Mouse (Mus musculus): Measurements from ENCODE around the gene Znhit3. TPM values are rescaled to one million over a fixed set of nuclear protein-coding genes. Genes with fewer than 3 reads are reported as not detected.
"Not testable (repeated sequence)": the region's sequence is repeated elsewhere in the genome, so short reads cannot be mapped to it uniquely, and the experiment has no call there.

Znhit3 gene
- polyA plus RNA-seq, 1 experiment: 34.9 TPM

- TF ChIP-seq CTCF (IDR thresholded peaks at IDR 0.05; ENCODE audit: borderline replicate concordance, extremely low read depth, insufficient read depth, insufficient read length): no peak
- no peak for TF ChIP-seq POLR2A (IDR thresholded peaks at IDR 0.05; ENCODE audit: borderline replicate concordance, extremely low read depth, insufficient read depth, insufficient read length, poor library complexity, severe bottlenecking)
- no peak for DNase-seq (ENCODE audit: low read depth)
Measured at GRCm38 (mm10) chr11:84886767-84887511, 29.2 kb downstream of the Znhit3 start.

- TF ChIP-seq CTCF (IDR thresholded peaks at IDR 0.05; ENCODE audit: borderline replicate concordance, extremely low read depth, insufficient read depth, insufficient read length): no peak
- TF ChIP-seq POLR2A (IDR thresholded peaks at IDR 0.05; ENCODE audit: borderline replicate concordance, extremely low read depth, insufficient read depth, insufficient read length, poor library complexity, severe bottlenecking): no peak
- DNase-seq (ENCODE audit: low read depth): no peak
Measured at GRCm38 (mm10) chr11:84886236-84886635, 29.9 kb downstream of the Znhit3 start.

GRCm38 (mm10) chr11:84885238-84885637 lies 30.9 kb downstream of the Znhit3 start:
- TF ChIP-seq CTCF (IDR thresholded peaks at IDR 0.05; ENCODE audit: borderline replicate concordance, extremely low read depth, insufficient read depth, insufficient read length): no peak
- no peak for TF ChIP-seq POLR2A (IDR thresholded peaks at IDR 0.05; ENCODE audit: borderline replicate concordance, extremely low read depth, insufficient read depth, insufficient read length, poor library complexity, severe bottlenecking)
- no peak for DNase-seq (ENCODE audit: low read depth)

- no peak for DNase-seq (ENCODE audit: low read depth)
- no peak for TF ChIP-seq CTCF (IDR thresholded peaks at IDR 0.05; ENCODE audit: borderline replicate concordance, extremely low read depth, insufficient read depth, insufficient read length)
- TF ChIP-seq POLR2A (IDR thresholded peaks at IDR 0.05; ENCODE audit: borderline replicate concordance, extremely low read depth, insufficient read depth, insufficient read length, poor library complexity, severe bottlenecking): no peak
Measured at GRCm38 (mm10) chr11:84882346-84882745, 33.8 kb downstream of the Znhit3 start.

- TF ChIP-seq POLR2A (IDR thresholded peaks at IDR 0.05; ENCODE audit: borderline replicate concordance, extremely low read depth, insufficient read depth, insufficient read length, poor library complexity, severe bottlenecking) (no peak), CTCF (IDR thresholded peaks at IDR 0.05; ENCODE audit: borderline replicate concordance, extremely low read depth, insufficient read depth, insufficient read length) (no peak)
- no peak for DNase-seq (ENCODE audit: low read depth)
Measured at GRCm38 (mm10) chr11:84880971-84881370, 35.2 kb downstream of the Znhit3 start.

GRCm38 (mm10) chr11:84880465-84880961 lies 35.7 kb downstream of the Znhit3 start:
- TF ChIP-seq POLR2A (IDR thresholded peaks at IDR 0.05; ENCODE audit: borderline replicate concordance, extremely low read depth, insufficient read depth, insufficient read length, poor library complexity, severe bottlenecking): no peak
- TF ChIP-seq CTCF (IDR thresholded peaks at IDR 0.05; ENCODE audit: borderline replicate concordance, extremely low read depth, insufficient read depth, insufficient read length): peak; percentile 38; the same call in 1 of the 2 replicates
- no peak for DNase-seq (ENCODE audit: low read depth)

- peak; percentile 33; the same call in 1 of the 2 replicates for TF ChIP-seq CTCF (IDR thresholded peaks at IDR 0.05; ENCODE audit: borderline replicate concordance, extremely low read depth, insufficient read depth, insufficient read length)
- TF ChIP-seq POLR2A (IDR thresholded peaks at IDR 0.05; ENCODE audit: borderline replicate concordance, extremely low read depth, insufficient read depth, insufficient read length, poor library complexity, severe bottlenecking): peak; percentile 94
- peak; percentile 90 for DNase-seq (ENCODE audit: low read depth)
Measured at GRCm38 (mm10) chr11:84879772-84880464, 36.2 kb downstream of the Znhit3 start, which contains the start of the genes Myo19 and Pigw. Gene Myo19 (plus strand): TSS chr11:84880148. Gene Pigw (minus strand): TSS chr11:84880285.

GRCm38 (mm10) chr11:84879007-84879771 lies 37.0 kb downstream of the Znhit3 start:
- peak; percentile 1 for DNase-seq (ENCODE audit: low read depth)
- no peak for TF ChIP-seq CTCF (IDR thresholded peaks at IDR 0.05; ENCODE audit: borderline replicate concordance, extremely low read depth, insufficient read depth, insufficient read length)
- no peak for TF ChIP-seq POLR2A (IDR thresholded peaks at IDR 0.05; ENCODE audit: borderline replicate concordance, extremely low read depth, insufficient read depth, insufficient read length, poor library complexity, severe bottlenecking)

GRCm38 (mm10) chr11:84876020-84876419 lies 40.1 kb downstream of the Znhit3 start:
- not testable (repeated sequence) for DNase-seq (ENCODE audit: low read depth)

GRCm38 (mm10) chr11:84873042-84873833 lies 42.9 kb downstream of the Znhit3 start:
- TF ChIP-seq POLR2A (IDR thresholded peaks at IDR 0.05; ENCODE audit: borderline replicate concordance, extremely low read depth, insufficient read depth, insufficient read length, poor library complexity, severe bottlenecking) (no peak), CTCF (IDR thresholded peaks at IDR 0.05; ENCODE audit: borderline replicate concordance, extremely low read depth, insufficient read depth, insufficient read length) (no peak)
- DNase-seq (ENCODE audit: low read depth): no peak

All from brain, embryonic 14.5 days (tissue).